Mouse (Mus musculus): ENCODE results near the gene Phkg1.
"Not testable (repeated sequence)": the region's sequence is repeated elsewhere in the genome, so short reads cannot be mapped to it uniquely, and the experiment has no call there.

Phkg1 gene

GRCm38 (mm10) chr5:129907775-129908174, 9.4 kb upstream of the Phkg1 start:
- no peak for DNase-seq

- DNase-seq = peak; percentile 94
These were observed 2.9 kb downstream of the Phkg1 start, which contains the start of gene Zbed5 for GRCm38 (mm10) chr5:129895198-129896088. Gene Zbed5, plus strand, starts transcription at chr5:129895723.

- DNase-seq = not testable (repeated sequence)
These were observed 8.0 kb downstream of the Phkg1 start for GRCm38 (mm10) chr5:129890390-129890789.

- peak; percentile 99 for DNase-seq
These were observed 11.3 kb downstream of the Phkg1 start, which contains the start of gene Chchd2 for GRCm38 (mm10) chr5:129886911-129887636. Gene Chchd2, minus strand, starts transcription at chr5:129887470.

GRCm38 (mm10) chr5:129886271-129886670, 12.1 kb downstream of the Phkg1 start:
- no peak for DNase-seq

GRCm38 (mm10) chr5:129879888-129880287, 18.5 kb downstream of the Phkg1 start:
- no peak for DNase-seq

GRCm38 (mm10) chr5:129878946-129879345, 19.4 kb downstream of the Phkg1 start:
- DNase-seq = peak; percentile 91

- no peak for DNase-seq
These were observed 20.5 kb downstream of the Phkg1 start for GRCm38 (mm10) chr5:129877731-129878455.

- no peak for DNase-seq
These were observed 23.3 kb downstream of the Phkg1 start for GRCm38 (mm10) chr5:129875098-129875497.

- DNase-seq = no peak
These were observed 24.4 kb downstream of the Phkg1 start for GRCm38 (mm10) chr5:129873942-129874341.

GRCm38 (mm10) chr5:129871238-129871637, 27.1 kb downstream of the Phkg1 start:
- no peak for DNase-seq

GRCm38 (mm10) chr5:129869238-129869995, 28.9 kb downstream of the Phkg1 start:
- DNase-seq = no peak

- no peak for DNase-seq
These were observed 32.5 kb downstream of the Phkg1 start for GRCm38 (mm10) chr5:129865841-129866240.

GRCm38 (mm10) chr5:129864467-129864866, 33.9 kb downstream of the Phkg1 start:
- peak; percentile 53 for DNase-seq

GRCm38 (mm10) chr5:129862325-129862724, 36.0 kb downstream of the Phkg1 start:
- DNase-seq = no peak

- no peak for DNase-seq
These were observed 41.9 kb downstream of the Phkg1 start for GRCm38 (mm10) chr5:129856414-129856813.

GRCm38 (mm10) chr5:129855163-129855562, 43.2 kb downstream of the Phkg1 start:
- no peak for DNase-seq

- DNase-seq = no peak
These were observed 50.9 kb downstream of the Phkg1 start for GRCm38 (mm10) chr5:129847558-129847820.

GRCm38 (mm10) chr5:129846752-129847557, 51.4 kb downstream of the Phkg1 start, which contains the start of gene Sumf2:
Gene Sumf2, plus strand, starts transcription at chr5:129846986.
- peak; percentile 97 for DNase-seq

GRCm38 (mm10) chr5:129844848-129845247, 53.5 kb downstream of the Phkg1 start:
- no peak for DNase-seq
